Mouse (Mus musculus): ENCODE measurements at regions not wholly inside any gene's neighbourhood (a gene's known extent, or its start where the extent isn't known, plus 50 kb on each side); places are given as distances from the start of the nearest gene placed in this dataset.

- peak; percentile 51 to 79 for DNase-seq
These were observed 180.5 kb upstream of the Ado start for GRCm38 (mm10) chr10:67729271-67729670.

GRCm38 (mm10) chr10:67727580-67727979 lies 178.8 kb upstream of the Ado start:
- no peak for DNase-seq

- DNase-seq = no peak
These were observed 178.0 kb upstream of the Ado start for GRCm38 (mm10) chr10:67726796-67727195.

GRCm38 (mm10) chr10:67726351-67726750 lies 177.6 kb upstream of the Ado start:
- DNase-seq = no peak

GRCm38 (mm10) chr10:67721787-67722186 lies 173.0 kb upstream of the Ado start:
- peak in 1 of 2 experiments; percentile 12 for DNase-seq

- no peak for DNase-seq
These were observed 168.8 kb upstream of the Ado start for GRCm38 (mm10) chr10:67717506-67717905.

GRCm38 (mm10) chr10:67715046-67715445 lies 166.3 kb upstream of the Ado start:
- no peak for DNase-seq

- DNase-seq = no peak
These were observed 164.3 kb upstream of the Ado start for GRCm38 (mm10) chr10:67713098-67713497.

- peak in 1 of 2 experiments; percentile 15 for DNase-seq
These were observed 163.9 kb upstream of the Ado start for GRCm38 (mm10) chr10:67712665-67713064.

GRCm38 (mm10) chr10:67711961-67712360 lies 163.2 kb upstream of the Ado start:
- no peak for DNase-seq

- no peak for DNase-seq
These were observed 157.7 kb upstream of the Ado start for GRCm38 (mm10) chr10:67706436-67706835.

GRCm38 (mm10) chr10:67702783-67703455 lies 154.2 kb upstream of the Ado start:
- no peak for DNase-seq

GRCm38 (mm10) chr10:67697401-67698195 lies 148.8 kb upstream of the Ado start:
- DNase-seq = no peak

- DNase-seq = no peak
These were observed 147.4 kb upstream of the Ado start for GRCm38 (mm10) chr10:67695891-67696853.

- DNase-seq = no peak
These were observed 146.0 kb upstream of the Ado start for GRCm38 (mm10) chr10:67694751-67695150.

- no peak for DNase-seq
These were observed 144.8 kb upstream of the Ado start for GRCm38 (mm10) chr10:67693586-67693985.

GRCm38 (mm10) chr10:67689944-67690670 lies 141.4 kb upstream of the Ado start:
- DNase-seq = no peak

- DNase-seq = no peak
These were observed 130.6 kb upstream of the Ado start for GRCm38 (mm10) chr10:67679382-67679781.

GRCm38 (mm10) chr10:67673450-67673849 lies 124.7 kb upstream of the Ado start:
- no peak for DNase-seq

- peak; percentile 38 to 55 for DNase-seq
These were observed 123.5 kb upstream of the Ado start for GRCm38 (mm10) chr10:67672281-67672680.

GRCm38 (mm10) chr10:67669066-67669465 lies 120.3 kb upstream of the Ado start:
- no peak for DNase-seq

- DNase-seq = no peak
These were observed 114.3 kb upstream of the Ado start for GRCm38 (mm10) chr10:67663028-67663427.

Data from kidney, postnatal 36 days (tissue).